Mouse (Mus musculus): Measurements from ENCODE around the gene Mrpl4.
"Not testable (repeated sequence)": the region's sequence is repeated elsewhere in the genome, so short reads cannot be mapped to it uniquely, and the experiment has no call there.

The Mrpl4 gene

GRCm38 (mm10) chr9:20986952-20987686, 15.4 kb upstream of the Mrpl4 start:
- peak; percentile 51 for DNase-seq (ENCODE audit: low spot score)

- DNase-seq (ENCODE audit: low spot score) = no peak
Measured at GRCm38 (mm10) chr9:20987953-20988352, 14.6 kb upstream of the Mrpl4 start.

GRCm38 (mm10) chr9:20990861-20991260, 11.7 kb upstream of the Mrpl4 start:
- DNase-seq (ENCODE audit: low spot score) = peak; percentile 51

- DNase-seq (ENCODE audit: low spot score) = no peak
Measured at GRCm38 (mm10) chr9:20991587-20991986, 11.0 kb upstream of the Mrpl4 start.

- DNase-seq (ENCODE audit: low spot score) = no peak
Measured at GRCm38 (mm10) chr9:20993165-20993898, 9.2 kb upstream of the Mrpl4 start.

GRCm38 (mm10) chr9:20995069-20995468, 7.5 kb upstream of the Mrpl4 start:
- no peak for DNase-seq (ENCODE audit: low spot score)

- DNase-seq (ENCODE audit: low spot score) = no peak
Measured at GRCm38 (mm10) chr9:20997065-20997464, 5.5 kb upstream of the Mrpl4 start.

- not testable (repeated sequence) for DNase-seq (ENCODE audit: low spot score)
Measured at GRCm38 (mm10) chr9:20998337-20998736, 4.2 kb upstream of the Mrpl4 start.

- no peak for DNase-seq (ENCODE audit: low spot score)
Measured at GRCm38 (mm10) chr9:21000811-21001210, 1.7 kb upstream of the Mrpl4 start.

- no peak for DNase-seq (ENCODE audit: low spot score)
Measured at GRCm38 (mm10) chr9:21001651-21002200, 812 bp upstream of the Mrpl4 start.

GRCm38 (mm10) chr9:21002270-21002626, 290 bp upstream of the Mrpl4 start:
- no peak for DNase-seq (ENCODE audit: low spot score)

GRCm38 (mm10) chr9:21007313-21007952, 4.9 kb downstream of the Mrpl4 start:
- DNase-seq (ENCODE audit: low spot score) = no peak

- no peak for DNase-seq (ENCODE audit: low spot score)
Measured at GRCm38 (mm10) chr9:21008007-21008406, 5.5 kb downstream of the Mrpl4 start.

- no peak for DNase-seq (ENCODE audit: low spot score)
Measured at GRCm38 (mm10) chr9:21010362-21010761, 7.8 kb downstream of the Mrpl4 start.

GRCm38 (mm10) chr9:21010939-21011541, 8.5 kb downstream of the Mrpl4 start:
- DNase-seq (ENCODE audit: low spot score) = not testable (repeated sequence)

GRCm38 (mm10) chr9:21011846-21012312, 9.3 kb downstream of the Mrpl4 start:
- DNase-seq (ENCODE audit: low spot score) = no peak

- DNase-seq (ENCODE audit: low spot score) = no peak
Measured at GRCm38 (mm10) chr9:21012368-21012767, 9.8 kb downstream of the Mrpl4 start.

- peak; percentile 55 for DNase-seq (ENCODE audit: low spot score)
Measured at GRCm38 (mm10) chr9:21014691-21015570, 12.4 kb downstream of the Mrpl4 start.

- peak; percentile 59 for DNase-seq (ENCODE audit: low spot score)
Measured at GRCm38 (mm10) chr9:21015571-21016130, 13.1 kb downstream of the Mrpl4 start, which contains the start of gene Icam1. Gene Icam1 (plus strand): TSS chr9:21015985.

- no peak for DNase-seq (ENCODE audit: low spot score)
Measured at GRCm38 (mm10) chr9:21016331-21017176, 14.0 kb downstream of the Mrpl4 start.
